Mouse (Mus musculus): Measurements from ENCODE around the gene Evi2a. TPM values are rescaled to one million over a fixed set of nuclear protein-coding genes. Genes with fewer than 3 reads are reported as not detected.

Evi2a gene
- polyA plus RNA-seq, 1 experiment, result 10.2 TPM

Other genes starting within 250 kb of the Evi2a start
- gene Gm9964, start 233.7 kb downstream of the Evi2a start, polyA plus RNA-seq (2012; rRNA removed), result not detected in 2 replicates
- 12.1 and 15.6 TPM in 2 replicates for gene Nf1, start 190.9 kb downstream of the Evi2a start, polyA plus RNA-seq (2012; rRNA removed)
- gene Omg, start 26.5 kb downstream of the Evi2a start, polyA plus RNA-seq (2012; rRNA removed), result not detected in 2 replicates
- 4.9 and 6.3 TPM in 2 replicates for gene Evi2b, start 6.8 kb downstream of the Evi2a start, polyA plus RNA-seq (2012; rRNA removed)
- gene Evi2, start within 50 bp of the Evi2a start, polyA plus RNA-seq (2012; rRNA removed), result 0.32 and 0.34 TPM in 2 replicates
- 69.4 and 107 TPM in 2 replicates for gene Rab11fip4, start 60.6 kb upstream of the Evi2a start, polyA plus RNA-seq (2012; rRNA removed)